Mouse (Mus musculus): ENCODE measurements around the gene Slc22a21.

DNA sequence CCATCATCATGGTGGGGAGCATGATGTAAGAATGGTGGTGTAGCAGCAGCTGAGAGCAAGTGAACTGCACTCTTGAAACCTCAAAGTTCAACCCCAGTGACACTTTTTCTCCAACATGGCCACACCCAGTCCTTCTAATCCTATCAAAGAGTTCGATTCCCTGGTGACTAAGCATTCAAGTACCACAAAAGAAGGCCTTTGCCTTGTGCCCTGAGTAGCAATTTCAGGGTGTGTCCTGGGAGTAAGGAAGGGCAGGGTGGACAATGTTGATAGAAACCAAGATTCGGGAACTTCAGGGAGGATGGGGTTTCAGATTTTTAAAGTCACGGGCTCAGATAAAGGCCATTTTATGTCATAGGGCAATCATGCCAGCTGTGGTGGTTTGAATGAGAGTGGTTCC is 50.4 kb downstream of the Slc22a21 start:
- no peak for TF ChIP-seq CTCF (IDR thresholded peaks at IDR 0.05; ENCODE audit: extremely low read depth, insufficient read depth, insufficient read length, insufficient replicate concordance)
- TF ChIP-seq POLR2A (IDR thresholded peaks at IDR 0.05; ENCODE audit: low read depth, low read length) = no peak

Data from spleen, adult 2 months (tissue).